ENCODE assay signal across 18 mouse cellular contexts in the genomic region with DNA sequence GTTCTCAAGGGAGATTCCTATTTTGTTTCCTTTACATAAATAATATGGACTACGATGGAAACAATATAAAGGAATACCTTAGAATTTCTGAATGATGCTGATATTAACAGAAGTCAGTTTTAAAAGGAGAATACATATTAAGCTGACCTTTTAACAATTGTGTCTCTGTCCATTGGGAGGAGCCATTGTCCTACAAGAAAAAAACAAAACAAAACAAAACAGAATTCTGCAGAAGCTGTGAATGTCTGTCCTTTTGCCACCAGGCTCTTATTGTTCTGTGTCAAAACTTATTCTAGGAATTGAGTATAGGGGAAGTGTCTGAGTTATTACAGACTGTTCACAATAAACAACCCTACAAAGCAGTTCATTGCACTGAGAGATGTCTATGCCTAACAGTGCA.
DNase-seq lines count a peak whose midpoint lies in the region; ATAC-seq and TF ChIP-seq lines count a peak whose summit lies in the region.
"Had no signal": no experiment of that assay in that cellular context is flagged by ENCODE, and none has a peak within 500 bp of the region (broad histone marks: within the 10 kb centered on the region; RNA-seq: fewer than 3 reads in every experiment).

No protein-coding gene starts in this region.

- ATAC-seq in hindbrain, embryonic 11.5 days (ENCODE audit: low FRiP score): no peak
- no peak for ATAC-seq in liver, postnatal 0 days
- no peak for ATAC-seq in liver, embryonic 12.5 days
- ATAC-seq: forebrain, embryonic 13.5 days had no signal

- peak; percentile 9 for DNase-seq in hindbrain, embryonic 11.5 days (ENCODE audit: low spot score)
- DNase-seq in hindbrain, embryonic 10.5 days (ENCODE audit: low spot score): no peak
- no peak for DNase-seq in liver, postnatal 0 days
- peak; percentile 17 for DNase-seq in Muller cell, postnatal 12 days (ENCODE audit: inconsistent ontology term)
- peak; percentile 21 for DNase-seq in retina, embryonic 14.5 days (ENCODE audit: low spot score)
- no peak for DNase-seq in adrenal gland, adult 2 months
- DNase-seq in left cerebral cortex, adult 18-20 months (ENCODE audit: low spot score in 2 of 2): no peak
- DNase-seq: adrenal gland, postnatal 10 days; cerebellum, postnatal 25 days; kidney, postnatal 25 days; layer of hippocampus, postnatal 36 days; thymus, postnatal 36 days had no signal

- H3K9me3 ChIP-seq in hindbrain, embryonic 11.5 days (ENCODE audit: control insufficient read depth, low read length): no peaks in the 10 kb centered on the region
- H3K9me3 ChIP-seq in hindbrain, embryonic 10.5 days: no peaks in the 10 kb centered on the region
- H3K9me3 ChIP-seq in liver, postnatal 0 days (ENCODE audit: low read length): no peaks in the 10 kb centered on the region; the same call in 1 of the 2 replicates
- no peaks in the 10 kb centered on the region for H3K9me3 ChIP-seq in liver, embryonic 12.5 days (replicated peaks)
- H3K9me3 ChIP-seq: embryonic facial prominence, embryonic 13.5 days; forebrain, embryonic 13.5 days; heart, embryonic 15.5 days; limb, embryonic 12.5 days; lung, embryonic 15.5 days had no signal

- no peaks in the 10 kb centered on the region for H3K4me1 ChIP-seq in hindbrain, embryonic 11.5 days (replicated peaks; ENCODE audit: control insufficient read depth, insufficient read depth, low read length)
- no peaks in the 10 kb centered on the region for H3K4me1 ChIP-seq in hindbrain, embryonic 10.5 days (replicated peaks)
- H3K4me1 ChIP-seq in liver, postnatal 0 days (ENCODE audit: insufficient read depth): no peaks in the 10 kb centered on the region
- no peaks in the 10 kb centered on the region for H3K4me1 ChIP-seq in liver, embryonic 12.5 days
- H3K4me1 ChIP-seq: embryonic facial prominence, embryonic 13.5 days; forebrain, embryonic 13.5 days; heart, embryonic 15.5 days; limb, embryonic 12.5 days; lung, embryonic 15.5 days had no signal

- H3K4me2 ChIP-seq in hindbrain, embryonic 11.5 days (replicated peaks; ENCODE audit: low read depth, low read length): no peak overlapping the region
- H3K4me2 ChIP-seq in liver, postnatal 0 days (ENCODE audit: low read depth, low read length): no peak overlapping the region
- no peak overlapping the region for H3K4me2 ChIP-seq in liver, embryonic 12.5 days
- H3K4me2 ChIP-seq: embryonic facial prominence, embryonic 13.5 days; forebrain, embryonic 13.5 days; heart, embryonic 15.5 days; limb, embryonic 12.5 days; lung, embryonic 15.5 days had no signal

- TF ChIP-seq EP300 in liver, postnatal 0 days (IDR thresholded peaks at IDR 0.05; ENCODE audit: low read depth): no peak

- no peak overlapping the region for H3K27ac ChIP-seq in hindbrain, embryonic 11.5 days (ENCODE audit: low read depth, low read length)
- H3K27ac ChIP-seq in hindbrain, embryonic 10.5 days: no peak overlapping the region
- H3K27ac ChIP-seq in liver, postnatal 0 days (ENCODE audit: low read depth): no peak overlapping the region
- no peak overlapping the region for H3K27ac ChIP-seq in liver, embryonic 12.5 days
- H3K27ac ChIP-seq: embryonic facial prominence, embryonic 13.5 days; forebrain, embryonic 13.5 days; heart, embryonic 15.5 days; limb, embryonic 12.5 days; lung, embryonic 15.5 days had no signal

- no peaks in the 10 kb centered on the region for H3K36me3 ChIP-seq in hindbrain, embryonic 11.5 days (ENCODE audit: control insufficient read depth, insufficient read depth, low read length)
- no peaks in the 10 kb centered on the region for H3K36me3 ChIP-seq in hindbrain, embryonic 10.5 days
- no peaks in the 10 kb centered on the region for H3K36me3 ChIP-seq in liver, postnatal 0 days (replicated peaks; ENCODE audit: insufficient read depth, low read length)
- no peaks in the 10 kb centered on the region for H3K36me3 ChIP-seq in liver, embryonic 12.5 days
- H3K36me3 ChIP-seq: embryonic facial prominence, embryonic 13.5 days; heart, embryonic 15.5 days; limb, embryonic 12.5 days; lung, embryonic 15.5 days had no signal

- 76% methylated on average over 1 of the region's 1 CpGs for WGBS in hindbrain, embryonic 11.5 days
- WGBS in hindbrain, embryonic 10.5 days: 83% methylated on average over 1 of the region's 1 CpGs
- 59% methylated on average over 1 of the region's 1 CpGs for WGBS in liver, postnatal 0 days (ENCODE audit: insufficient replicate concordance)
- WGBS in liver, embryonic 12.5 days (ENCODE audit: insufficient replicate concordance): 32% methylated on average over 1 of the region's 1 CpGs

- peak; percentile 17; the same call in 1 of the 2 replicates for TF ChIP-seq CTCF in liver, postnatal 0 days (IDR thresholded peaks at IDR 0.05; ENCODE audit: low read depth)

- H3K27me3 ChIP-seq in hindbrain, embryonic 11.5 days (ENCODE audit: control insufficient read depth, insufficient read depth, low read length): no peaks in the 10 kb centered on the region
- H3K27me3 ChIP-seq in hindbrain, embryonic 10.5 days (ENCODE audit: insufficient read depth, poor library complexity, severe bottlenecking): no peaks in the 10 kb centered on the region
- no peaks in the 10 kb centered on the region for H3K27me3 ChIP-seq in liver, postnatal 0 days (ENCODE audit: insufficient read depth, low read length)
- no peaks in the 10 kb centered on the region for H3K27me3 ChIP-seq in liver, embryonic 12.5 days (replicated peaks)
- H3K27me3 ChIP-seq: embryonic facial prominence, embryonic 13.5 days; forebrain, embryonic 13.5 days; heart, embryonic 15.5 days; limb, embryonic 12.5 days; lung, embryonic 15.5 days had no signal

- no peak overlapping the region for H3K4me3 ChIP-seq in hindbrain, embryonic 11.5 days (ENCODE audit: low read depth, low read length)
- H3K4me3 ChIP-seq in hindbrain, embryonic 10.5 days: no peak overlapping the region
- H3K4me3 ChIP-seq in liver, postnatal 0 days (ENCODE audit: low read depth, low read length): no peak overlapping the region
- no peak overlapping the region for H3K4me3 ChIP-seq in liver, embryonic 12.5 days
- H3K4me3 ChIP-seq: embryonic facial prominence, embryonic 13.5 days; forebrain, embryonic 13.5 days; heart, embryonic 15.5 days; limb, embryonic 12.5 days; lung, embryonic 15.5 days had no signal

- H3K9ac ChIP-seq in hindbrain, embryonic 11.5 days (ENCODE audit: low read depth, low read length): no peak overlapping the region
- H3K9ac ChIP-seq in liver, postnatal 0 days (replicated peaks): no peak overlapping the region
- no peak overlapping the region for H3K9ac ChIP-seq in liver, embryonic 12.5 days
- H3K9ac ChIP-seq: embryonic facial prominence, embryonic 13.5 days; forebrain, embryonic 13.5 days; heart, embryonic 15.5 days; limb, embryonic 12.5 days; lung, embryonic 15.5 days had no signal

Comparison
In these comparisons a context has a peak if more than half of its experiments do, and no peak if none do; other contexts are left out.
1. DNase-seq: peak in hindbrain, embryonic 11.5 days (single experiment), Muller cell, postnatal 12 days (single experiment) and retina, embryonic 14.5 days (single experiment); none in hindbrain, embryonic 10.5 days (single experiment), liver, postnatal 0 days (single experiment), adrenal gland, adult 2 months (single experiment) and left cerebral cortex, adult 18-20 months (0 of 2).